Mouse (Mus musculus): ENCODE data around the gene Atmin. TPM values are rescaled to one million over a fixed set of nuclear protein-coding genes. Genes with fewer than 3 reads are reported as not detected.

Gene Atmin
- polyA plus RNA-seq, 1 experiment: 7.8 TPM

GRCm38 (mm10) chr8:116946268-116946838, 3.2 kb downstream of the Atmin start:
- no peaks in the 10 kb centered on the region for H3K27me3 ChIP-seq (ENCODE audit: control insufficient read depth, insufficient read depth, insufficient read length)
- H3K4me3 ChIP-seq: no peak overlapping the region
- H3K4me2 ChIP-seq (ENCODE audit: low read depth): no peak overlapping the region
- TF ChIP-seq TCF3 (IDR thresholded peaks at IDR 0.05; ENCODE audit: insufficient read length, low read depth) (no peak), USF1 (IDR thresholded peaks at IDR 0.05; ENCODE audit: low read depth) (no peak), POLR2A (IDR thresholded peaks at IDR 0.05; ENCODE audit: insufficient read length, low read depth) (no peak), MYOG (IDR thresholded peaks at IDR 0.05; ENCODE audit: control insufficient read depth in 1 of 3, insufficient read depth in 1 of 3, insufficient read length in 2 of 3, low read depth in 2 of 3) (no peak), SRF (IDR thresholded peaks at IDR 0.05; ENCODE audit: control insufficient read depth, insufficient read length, low read depth) (no peak), REST (IDR thresholded peaks at IDR 0.05; ENCODE audit: insufficient read depth, insufficient read length) (no peak), TCF12 (IDR thresholded peaks at IDR 0.05; ENCODE audit: insufficient read depth, poor library complexity, severe bottlenecking) (no peak), E2F4 (IDR thresholded peaks at IDR 0.05; ENCODE audit: insufficient read depth) (no peak), POLR2AphosphoS2 (IDR thresholded peaks at IDR 0.05; ENCODE audit: insufficient read length, low read depth) (no peak), MAX (IDR thresholded peaks at IDR 0.05; ENCODE audit: low read depth) (no peak), MYOD1 (IDR thresholded peaks at IDR 0.05; ENCODE audit: control insufficient read depth in 1 of 3, insufficient read length in 2 of 3, low read depth in 2 of 3) (no peak), CEBPB (IDR thresholded peaks at IDR 0.05; ENCODE audit: insufficient read depth, poor library complexity, severe bottlenecking) (no peak)
- H3ac ChIP-seq (ENCODE audit: control insufficient read depth, insufficient read length): no peak overlapping the region
- no peaks in the 10 kb centered on the region for H3K79me2 ChIP-seq (ENCODE audit: control insufficient read depth, insufficient read depth)
- no peaks in the 10 kb centered on the region for H3K36me3 ChIP-seq (ENCODE audit: control insufficient read depth, insufficient read depth)

DNA sequence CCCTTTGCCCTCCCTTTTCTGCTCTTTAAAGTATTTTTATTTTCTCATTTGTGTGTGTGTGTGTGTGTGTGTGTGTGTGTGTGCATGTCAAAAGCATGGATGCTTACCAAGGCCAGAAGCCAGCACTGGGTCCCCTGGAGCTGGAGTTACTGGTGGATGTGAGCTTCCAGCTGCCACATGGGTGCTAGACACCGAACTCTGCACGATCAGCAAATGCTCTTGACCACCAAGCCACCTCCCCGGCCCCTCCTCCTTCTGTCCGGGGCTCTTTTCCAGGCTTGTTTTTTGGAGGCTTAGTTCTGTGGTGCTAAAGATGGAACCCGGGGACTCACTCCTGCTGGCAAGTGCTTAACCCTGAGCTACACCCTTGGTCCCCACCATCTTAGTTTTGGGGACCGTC, 3.7 kb downstream of the Atmin start:
- no peak overlapping the region for H3K4me2 ChIP-seq (ENCODE audit: low read depth)

GRCm38 (mm10) chr8:116947589-116947988, 4.4 kb downstream of the Atmin start:
- Histone ChIP-seq H3K79me2 (ENCODE audit: control insufficient read depth, insufficient read depth) (no peaks in the 10 kb centered on the region), H3K4me3 (no peak overlapping the region), H3ac (ENCODE audit: control insufficient read depth, insufficient read length) (no peak overlapping the region), H3K27me3 (ENCODE audit: control insufficient read depth, insufficient read depth, insufficient read length) (no peaks in the 10 kb centered on the region), H3K4me2 (ENCODE audit: low read depth) (no peak overlapping the region), H3K36me3 (ENCODE audit: control insufficient read depth, insufficient read depth) (no peaks in the 10 kb centered on the region)
- TF ChIP-seq POLR2A (IDR thresholded peaks at IDR 0.05; ENCODE audit: insufficient read length, low read depth) (no peak), MYOD1 (IDR thresholded peaks at IDR 0.05; ENCODE audit: control insufficient read depth in 1 of 3, insufficient read length in 2 of 3, low read depth in 2 of 3) (no peak), SRF (IDR thresholded peaks at IDR 0.05; ENCODE audit: control insufficient read depth, insufficient read length, low read depth) (no peak), CEBPB (IDR thresholded peaks at IDR 0.05; ENCODE audit: insufficient read depth, poor library complexity, severe bottlenecking) (no peak), MYOG (IDR thresholded peaks at IDR 0.05; ENCODE audit: control insufficient read depth in 1 of 3, insufficient read depth in 1 of 3, insufficient read length in 2 of 3, low read depth in 2 of 3) (no peak), TCF12 (IDR thresholded peaks at IDR 0.05; ENCODE audit: insufficient read depth, poor library complexity, severe bottlenecking) (no peak), MAX (IDR thresholded peaks at IDR 0.05; ENCODE audit: low read depth) (no peak), USF1 (IDR thresholded peaks at IDR 0.05; ENCODE audit: low read depth) (no peak), REST (IDR thresholded peaks at IDR 0.05; ENCODE audit: insufficient read depth, insufficient read length) (no peak), POLR2AphosphoS2 (IDR thresholded peaks at IDR 0.05; ENCODE audit: insufficient read length, low read depth) (no peak), E2F4 (IDR thresholded peaks at IDR 0.05; ENCODE audit: insufficient read depth) (no peak), TCF3 (IDR thresholded peaks at IDR 0.05; ENCODE audit: insufficient read length, low read depth) (no peak)

More for the DNA sequence above, 3.7 kb downstream of the Atmin start:
- Histone ChIP-seq H3K4me3 (no peak overlapping the region), H3K36me3 (ENCODE audit: control insufficient read depth, insufficient read depth) (no peaks in the 10 kb centered on the region), H3ac (ENCODE audit: control insufficient read depth, insufficient read length) (no peak overlapping the region), H3K27me3 (ENCODE audit: control insufficient read depth, insufficient read depth, insufficient read length) (no peaks in the 10 kb centered on the region), H3K79me2 (ENCODE audit: control insufficient read depth, insufficient read depth) (no peaks in the 10 kb centered on the region)
- no peak for TF ChIP-seq SRF (IDR thresholded peaks at IDR 0.05; ENCODE audit: control insufficient read depth, insufficient read length, low read depth)

DNA sequence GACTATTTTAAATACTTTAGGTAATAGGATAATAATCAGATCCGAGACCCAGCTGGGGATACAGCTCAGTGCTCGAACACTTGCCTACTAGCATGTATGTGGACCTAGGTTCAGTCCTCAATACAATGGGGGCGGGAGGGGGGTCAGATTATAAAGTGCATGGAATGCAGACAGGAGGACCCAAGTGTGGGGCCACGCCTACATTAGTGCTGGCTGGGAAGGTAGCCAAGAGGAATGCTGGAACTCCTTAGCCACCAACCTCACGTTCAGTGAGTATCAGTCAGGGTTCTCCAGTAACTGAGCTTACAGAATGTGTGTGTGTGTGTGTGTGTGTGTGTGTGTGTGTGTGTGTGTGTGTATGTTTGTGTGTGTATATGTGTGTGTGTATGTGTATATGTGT, 8.2 kb downstream of the Atmin start:
- no peak for TF ChIP-seq SRF (IDR thresholded peaks at IDR 0.05; ENCODE audit: control insufficient read depth, insufficient read length, low read depth)
- no peak for TF ChIP-seq TCF12 (IDR thresholded peaks at IDR 0.05; ENCODE audit: insufficient read depth, poor library complexity, severe bottlenecking)
- TF ChIP-seq CEBPB (IDR thresholded peaks at IDR 0.05; ENCODE audit: insufficient read depth, poor library complexity, severe bottlenecking): no peak
- TF ChIP-seq USF1 (IDR thresholded peaks at IDR 0.05; ENCODE audit: low read depth): no peak
- TF ChIP-seq MYOD1 (IDR thresholded peaks at IDR 0.05; ENCODE audit: control insufficient read depth in 1 of 3, insufficient read length in 2 of 3, low read depth in 2 of 3): no peak
- TF ChIP-seq TCF3 (IDR thresholded peaks at IDR 0.05; ENCODE audit: insufficient read length, low read depth): no peak
- no peak for TF ChIP-seq REST (IDR thresholded peaks at IDR 0.05; ENCODE audit: insufficient read depth, insufficient read length)
- no peak for TF ChIP-seq POLR2AphosphoS2 (IDR thresholded peaks at IDR 0.05; ENCODE audit: insufficient read length, low read depth)
- no peak for TF ChIP-seq POLR2A (IDR thresholded peaks at IDR 0.05; ENCODE audit: insufficient read length, low read depth)
- TF ChIP-seq MYOG (IDR thresholded peaks at IDR 0.05; ENCODE audit: control insufficient read depth in 1 of 3, insufficient read depth in 1 of 3, insufficient read length in 2 of 3, low read depth in 2 of 3): no peak
- TF ChIP-seq E2F4 (IDR thresholded peaks at IDR 0.05; ENCODE audit: insufficient read depth): no peak
- TF ChIP-seq MAX (IDR thresholded peaks at IDR 0.05; ENCODE audit: low read depth): no peak
- H3K4me2 ChIP-seq (ENCODE audit: low read depth): no peak overlapping the region
- H3K36me3 ChIP-seq (ENCODE audit: control insufficient read depth, insufficient read depth): no peaks in the 10 kb centered on the region
- H3K79me2 ChIP-seq (ENCODE audit: control insufficient read depth, insufficient read depth): no peaks in the 10 kb centered on the region
- H3K4me3 ChIP-seq: no peak overlapping the region
- no peak overlapping the region for H3ac ChIP-seq (ENCODE audit: control insufficient read depth, insufficient read length)
- H3K27me3 ChIP-seq (ENCODE audit: control insufficient read depth, insufficient read depth, insufficient read length): no peaks in the 10 kb centered on the region

- H3K36me3 ChIP-seq (ENCODE audit: control insufficient read depth, insufficient read depth): no peaks in the 10 kb centered on the region
- TF ChIP-seq USF1 (IDR thresholded peaks at IDR 0.05; ENCODE audit: low read depth) (no peak), E2F4 (IDR thresholded peaks at IDR 0.05; ENCODE audit: insufficient read depth) (no peak), MYOG (IDR thresholded peaks at IDR 0.05; ENCODE audit: control insufficient read depth in 1 of 3, insufficient read depth in 1 of 3, insufficient read length in 2 of 3, low read depth in 2 of 3) (no peak), TCF3 (IDR thresholded peaks at IDR 0.05; ENCODE audit: insufficient read length, low read depth) (no peak), SRF (IDR thresholded peaks at IDR 0.05; ENCODE audit: control insufficient read depth, insufficient read length, low read depth) (no peak), POLR2A (IDR thresholded peaks at IDR 0.05; ENCODE audit: insufficient read length, low read depth) (no peak), TCF12 (IDR thresholded peaks at IDR 0.05; ENCODE audit: insufficient read depth, poor library complexity, severe bottlenecking) (no peak), CEBPB (IDR thresholded peaks at IDR 0.05; ENCODE audit: insufficient read depth, poor library complexity, severe bottlenecking) (no peak), MAX (IDR thresholded peaks at IDR 0.05; ENCODE audit: low read depth) (no peak), POLR2AphosphoS2 (IDR thresholded peaks at IDR 0.05; ENCODE audit: insufficient read length, low read depth) (no peak)
- H3K4me3 ChIP-seq: no peak overlapping the region
- no peak overlapping the region for H3ac ChIP-seq (ENCODE audit: control insufficient read depth, insufficient read length)
- H3K27me3 ChIP-seq (ENCODE audit: control insufficient read depth, insufficient read depth, insufficient read length): no peaks in the 10 kb centered on the region
- no peaks in the 10 kb centered on the region for H3K79me2 ChIP-seq (ENCODE audit: control insufficient read depth, insufficient read depth)
- H3K4me2 ChIP-seq (ENCODE audit: low read depth): no peak overlapping the region
Observed at GRCm38 (mm10) chr8:116951778-116952177, 8.6 kb downstream of the Atmin start.

Measured in myocyte (in vitro differentiated cells).